Mouse (Mus musculus) left cerebral cortex, postnatal 36 days (tissue): Measurements from ENCODE around the gene Acp7. TPM values are rescaled to one million over a fixed set of nuclear protein-coding genes. Genes with fewer than 3 reads are reported as not detected.
A peak's percentile ranks its signal among the peaks of the same experiment; 100 is the strongest.

Source experiments
- DNase-seq, 2 experiments: peaks; one replicate each; pipeline ENCODE4 v3.0.0; 2021 to 2022; ENCODE audit warnings: low spot score in 2 of 2, mixed read lengths in 1 of 2
- intact Hi-C: fragments of 180-260 bp; cut with DNase I; formaldehyde crosslinking; loops from one replicate; pipeline ENCODE4 v1.15.1; 2025
- total RNA-seq, 2 experiments: library from RNA; stranded (reverse); gene quantifications; 2 replicates each; pipeline ENCODE4 v1.2.3; 2021

Gene Acp7
- total RNA-seq, 2 experiments from 2014 or later, result 0.99 to 1.5 TPM

DNA sequence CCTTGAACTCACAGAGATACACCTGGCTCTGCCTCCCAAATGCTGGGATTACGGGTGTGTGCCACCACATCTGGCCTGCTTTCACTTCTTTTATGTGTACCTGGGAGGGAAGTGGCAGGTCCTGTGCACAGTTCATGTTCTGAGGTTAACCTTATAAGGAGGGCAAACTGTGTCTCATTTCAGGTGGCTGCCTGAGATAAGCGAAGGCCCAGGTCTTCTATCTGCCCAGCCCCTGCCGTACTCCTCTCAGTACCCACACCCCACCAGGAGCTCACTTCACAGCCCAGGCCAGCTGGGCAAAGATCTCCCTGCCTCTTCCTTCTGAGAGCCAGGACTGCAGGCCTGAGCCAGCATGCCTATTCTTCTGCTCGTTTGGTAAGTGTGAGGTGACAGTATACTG lies 49.4 kb downstream of the Acp7 start:
- intact Hi-C loops, result no loop called here
- DNase-seq, result no peak

DNA sequence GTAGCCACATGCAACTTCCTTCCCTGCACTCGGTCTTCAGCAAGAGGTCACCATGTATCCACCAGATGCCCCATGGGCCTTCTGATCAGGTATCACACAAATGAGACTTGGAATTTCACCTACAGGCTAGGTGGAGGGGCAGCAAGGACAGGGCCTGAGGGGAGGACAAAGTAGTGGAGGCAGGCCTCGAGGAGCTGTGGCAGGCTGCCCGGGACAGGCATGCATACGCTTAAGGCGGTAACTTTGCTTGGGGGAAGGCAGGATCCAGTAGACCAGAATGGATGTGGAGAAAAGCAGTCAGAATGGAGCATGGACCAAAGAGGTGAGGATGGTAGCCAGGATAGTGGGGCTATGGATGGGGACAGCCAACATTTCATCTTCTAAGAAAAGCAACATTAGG lies 51.3 kb downstream of the Acp7 start:
- no peak for DNase-seq
- intact Hi-C loops, result no loop called here

DNA sequence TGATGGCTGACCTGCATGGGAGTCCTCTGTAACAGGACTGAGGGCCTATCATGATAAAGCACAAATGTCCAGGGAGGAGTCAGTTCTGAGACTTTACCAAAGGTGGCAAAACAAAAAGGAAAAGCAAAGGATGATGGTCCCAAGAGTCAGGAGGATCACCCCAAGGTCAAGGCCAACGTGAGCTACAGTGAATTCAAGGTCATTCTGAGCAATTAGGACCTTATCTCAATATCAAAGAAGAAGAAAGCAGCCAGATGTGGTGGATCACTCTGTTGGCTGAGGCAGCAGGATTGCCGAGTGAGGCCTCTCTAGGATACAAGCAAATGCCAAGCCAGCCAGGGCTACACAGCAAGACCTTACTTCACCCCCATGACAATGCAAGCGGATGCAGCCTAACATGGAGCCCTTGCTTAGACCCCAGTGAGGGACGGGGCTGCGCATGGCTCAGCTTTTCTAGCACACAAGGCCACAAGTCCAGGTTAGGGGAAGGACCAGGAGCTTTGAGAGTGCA lies 52.5 kb downstream of the Acp7 start:
- DNase-seq, result no peak
- intact Hi-C loops, result no loop called here

DNA sequence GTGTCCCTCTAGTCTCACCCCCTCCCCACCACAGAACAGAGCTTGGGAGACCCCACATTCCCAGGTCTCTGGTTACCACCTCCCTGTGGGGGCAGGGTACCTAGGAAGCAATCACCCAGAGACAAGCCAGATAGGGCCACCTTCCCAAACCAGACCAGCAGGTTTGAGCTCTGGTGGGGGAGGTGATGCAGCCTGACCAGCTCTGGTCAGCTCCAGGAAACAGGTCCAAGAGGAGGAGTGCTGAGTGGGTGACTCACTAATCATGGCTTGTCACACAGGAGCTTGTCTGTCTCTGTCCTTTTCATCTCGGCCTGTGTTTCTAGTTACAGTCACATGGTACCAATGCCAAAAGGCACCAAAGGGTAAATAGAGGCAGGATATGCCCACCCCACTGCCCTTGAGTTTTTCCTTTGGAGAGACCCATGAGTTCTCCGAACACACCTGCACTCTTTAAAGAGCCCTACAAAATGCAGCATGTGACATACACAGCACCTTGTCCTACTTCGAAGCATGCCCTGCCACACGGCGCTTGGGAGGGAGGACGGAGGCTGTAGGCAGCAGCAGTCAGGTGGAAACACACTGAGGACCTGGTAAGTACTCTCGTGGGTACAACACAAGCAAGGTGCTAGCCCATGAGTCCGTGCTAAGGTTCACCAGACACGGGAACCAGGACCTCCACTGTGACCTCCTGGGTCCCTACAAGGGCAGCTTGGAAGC lies 53.1 kb downstream of the Acp7 start:
- no peak for DNase-seq
- intact Hi-C loops, result no loop called here

DNA sequence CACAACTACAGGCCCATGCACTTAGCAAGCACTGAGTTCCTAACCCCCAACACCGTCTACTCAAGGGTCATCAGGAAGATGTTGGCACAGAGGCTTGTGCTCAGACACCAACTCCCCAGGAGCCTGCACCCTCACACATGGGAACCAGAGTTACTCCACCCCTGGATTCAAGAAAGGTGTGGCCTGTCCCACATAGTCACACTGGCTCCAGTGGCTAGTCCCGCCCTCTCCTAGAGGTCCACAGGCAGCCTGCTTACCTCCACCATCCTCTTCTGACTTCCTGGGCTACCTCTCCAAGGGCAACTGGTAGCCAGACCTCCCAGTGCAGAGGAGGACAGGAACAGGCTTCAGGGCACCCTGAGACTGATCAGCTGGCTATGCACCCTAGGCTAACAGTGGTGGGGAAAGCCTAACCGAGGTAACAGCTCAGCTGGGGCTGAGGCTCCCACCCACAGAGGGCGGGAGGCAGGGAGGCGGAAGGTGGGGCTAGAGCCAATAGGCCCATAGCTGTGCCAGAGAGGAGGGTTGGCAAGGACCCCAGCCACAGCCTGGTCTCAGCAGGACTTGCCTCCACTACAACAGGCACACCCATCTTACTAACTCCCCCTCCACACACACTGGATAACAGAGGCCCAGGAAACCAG lies 54.7 kb downstream of the Acp7 start:
- no peak for DNase-seq
- intact Hi-C loops, result no loop called here

DNA sequence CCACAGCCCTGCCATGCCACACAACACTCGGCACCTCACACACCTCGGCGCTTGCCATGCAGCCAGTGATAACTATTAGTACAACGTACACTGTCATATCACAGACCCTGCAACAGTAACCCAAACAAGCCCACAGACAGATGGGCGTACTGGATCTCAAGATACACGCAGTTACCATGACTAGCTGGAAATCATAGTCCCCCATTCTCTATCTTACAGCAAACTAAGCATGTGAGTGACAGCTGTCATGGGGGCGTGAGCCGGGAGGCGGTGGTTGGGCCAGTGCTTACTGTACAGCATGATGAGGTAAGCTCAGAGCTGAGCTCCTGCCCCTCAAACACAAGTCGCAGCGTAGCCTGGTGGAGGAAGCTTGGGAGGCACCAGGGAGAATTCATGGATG lies 55.5 kb downstream of the Acp7 start:
- no peak for DNase-seq
- intact Hi-C loops, result no loop called here

DNA sequence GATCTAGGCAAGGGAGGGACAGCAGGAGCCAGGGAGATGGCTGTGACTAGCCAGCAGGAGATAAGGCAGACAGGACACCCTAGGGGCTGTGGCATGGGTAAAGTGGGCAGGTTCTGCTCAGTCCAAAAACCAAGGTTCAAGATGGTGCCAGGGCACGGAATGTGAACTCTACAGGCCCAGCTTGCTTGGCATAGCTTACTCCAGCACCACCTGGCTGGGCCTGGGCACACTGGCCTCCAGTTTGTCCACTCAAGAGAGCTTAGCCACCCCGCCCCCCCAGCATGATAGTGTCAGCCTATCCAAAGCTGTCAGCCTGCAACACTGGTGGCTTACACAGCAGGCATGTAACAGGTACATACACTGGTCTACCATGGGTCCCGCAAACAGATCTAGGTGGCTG lies 57.9 kb downstream of the Acp7 start:
- intact Hi-C loops, result no loop called here
- no peak for DNase-seq

DNA sequence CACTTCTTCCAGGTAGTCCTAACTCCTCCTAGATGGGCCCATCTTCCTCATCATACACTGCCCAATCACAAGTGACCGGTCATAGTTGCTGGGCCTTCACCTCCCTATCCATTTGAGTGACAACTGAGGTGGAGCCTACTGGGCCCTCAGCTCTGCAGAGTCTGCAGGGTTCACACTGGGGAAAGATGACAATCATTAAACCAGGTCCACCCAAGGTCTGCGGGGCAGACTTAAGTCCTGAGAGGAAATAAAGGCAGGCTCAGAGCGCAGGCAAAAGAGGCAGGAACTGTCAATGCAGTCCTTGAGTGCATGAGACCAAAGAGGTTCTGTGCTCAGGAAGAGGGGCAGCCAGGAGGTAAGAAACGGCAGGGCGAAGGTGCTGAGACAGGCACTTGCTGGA lies 58.4 kb downstream of the Acp7 start:
- DNase-seq, result no peak
- intact Hi-C loops, result no loop called here

DNA sequence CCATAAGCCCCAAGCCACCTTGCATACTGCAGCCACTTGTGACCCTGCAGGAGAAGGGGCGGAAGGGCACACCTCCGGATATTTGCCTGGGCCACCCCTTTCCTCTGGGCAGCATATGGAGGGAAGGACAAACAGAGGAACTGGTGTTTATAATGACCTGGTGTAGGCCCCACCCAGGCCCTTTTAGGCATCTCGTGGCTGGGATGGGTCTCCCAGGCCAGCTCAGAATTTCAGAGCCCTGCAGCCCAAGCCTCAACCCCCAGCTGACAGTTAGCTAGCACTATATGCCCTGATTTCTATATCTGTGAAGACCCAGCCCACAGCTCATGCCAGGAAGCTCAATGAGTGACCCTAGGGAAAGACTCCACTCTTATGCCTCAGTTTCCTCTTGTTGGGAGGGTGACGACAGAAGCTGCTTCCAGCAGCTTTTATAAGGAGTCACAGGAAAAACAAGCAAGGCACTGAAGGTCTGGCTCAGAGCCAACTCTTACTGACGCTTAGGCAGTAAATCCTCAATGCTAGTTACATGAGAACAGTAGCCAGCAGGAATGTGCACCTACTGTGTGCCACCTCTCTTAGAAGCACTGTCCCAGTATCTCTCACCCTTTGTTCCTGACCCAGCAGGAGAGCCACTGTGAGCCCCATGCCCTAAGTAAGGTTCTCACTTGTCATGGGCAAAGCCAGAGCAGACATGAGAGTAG lies 60.0 kb downstream of the Acp7 start:
- no peak for DNase-seq
- intact Hi-C loops, result no loop called here

DNA sequence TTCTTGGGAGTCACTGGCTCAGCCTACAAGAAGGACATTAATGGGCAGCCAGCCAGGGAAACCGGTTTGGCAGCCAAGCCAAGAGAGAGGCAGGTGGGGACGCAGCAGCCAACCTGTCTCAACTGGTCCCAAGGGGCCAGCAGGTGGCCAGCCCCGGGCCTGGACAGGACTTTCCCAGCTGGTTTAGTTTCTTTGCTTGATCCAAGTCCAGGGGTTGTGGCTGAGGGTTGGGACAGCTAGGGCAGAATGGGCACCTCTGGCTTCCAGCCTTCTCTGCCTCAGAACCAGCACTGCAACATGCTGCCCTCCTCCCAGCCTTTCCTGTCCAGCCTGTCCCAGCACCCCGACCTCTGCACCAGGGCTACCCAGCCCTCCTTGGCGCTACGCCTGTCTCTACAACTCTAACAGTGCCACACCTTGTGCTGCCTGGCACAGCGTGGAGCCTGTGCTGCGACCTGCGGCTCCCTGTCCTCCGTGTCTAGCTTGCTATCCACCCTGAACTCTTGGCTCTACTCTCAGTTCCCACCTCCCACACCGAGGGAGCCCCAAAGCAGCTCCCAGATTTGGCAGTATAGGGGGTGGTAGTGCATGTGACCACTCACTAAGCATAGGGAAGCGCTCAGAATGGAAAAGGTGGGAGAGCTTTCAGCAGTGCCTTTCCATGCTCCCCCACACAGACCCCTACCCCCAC lies 60.7 kb downstream of the Acp7 start:
- DNase-seq, result no peak
- intact Hi-C loops, result no loop called here

DNA sequence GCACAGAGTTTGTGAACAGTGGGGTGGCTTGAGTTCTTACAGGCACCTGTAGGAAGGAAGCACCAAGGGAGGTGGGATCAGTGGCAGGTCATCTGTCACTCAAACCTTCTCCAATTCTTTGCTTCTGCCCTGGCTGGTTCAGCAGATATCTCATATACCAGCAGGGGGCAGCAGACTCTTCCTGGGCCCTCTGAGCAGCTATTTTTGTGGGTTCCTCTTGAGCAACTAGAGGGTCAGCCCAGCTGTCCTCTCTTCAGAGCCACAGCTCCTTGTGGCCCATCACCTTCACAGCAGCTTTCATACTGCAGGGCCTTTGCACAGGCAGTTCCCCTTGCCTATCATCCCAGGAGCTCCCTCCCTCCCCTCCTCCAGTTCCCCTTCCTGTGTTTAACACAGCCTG lies 62.9 kb downstream of the Acp7 start:
- peak; percentile 44 to 65 for DNase-seq
- intact Hi-C loops, result loop anchor here (1.0 kb wide), 1 partner anchor 32 kb away; no protein-coding TSS in a partner anchor

DNA sequence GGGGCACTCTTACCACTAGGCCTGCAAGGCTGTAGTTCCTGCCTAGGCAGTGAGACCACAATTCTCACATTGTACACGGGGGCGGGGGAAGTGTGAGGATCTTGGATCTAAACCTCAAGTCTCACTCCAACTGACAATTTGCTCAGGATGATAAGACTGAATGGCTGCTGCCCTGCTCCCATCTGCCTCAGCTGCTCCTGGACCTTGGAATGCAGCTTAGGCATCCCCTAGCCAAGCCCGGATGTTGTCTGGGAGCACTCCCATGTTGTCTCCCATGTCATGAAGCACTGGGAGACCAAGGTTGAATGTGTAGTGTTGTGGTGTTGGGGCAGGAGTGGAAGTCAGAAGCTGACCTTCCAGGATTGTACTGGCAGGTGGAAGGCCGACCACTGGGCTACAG lies 63.6 kb downstream of the Acp7 start:
- DNase-seq, result no peak
- intact Hi-C loops, result no loop called here

DNA sequence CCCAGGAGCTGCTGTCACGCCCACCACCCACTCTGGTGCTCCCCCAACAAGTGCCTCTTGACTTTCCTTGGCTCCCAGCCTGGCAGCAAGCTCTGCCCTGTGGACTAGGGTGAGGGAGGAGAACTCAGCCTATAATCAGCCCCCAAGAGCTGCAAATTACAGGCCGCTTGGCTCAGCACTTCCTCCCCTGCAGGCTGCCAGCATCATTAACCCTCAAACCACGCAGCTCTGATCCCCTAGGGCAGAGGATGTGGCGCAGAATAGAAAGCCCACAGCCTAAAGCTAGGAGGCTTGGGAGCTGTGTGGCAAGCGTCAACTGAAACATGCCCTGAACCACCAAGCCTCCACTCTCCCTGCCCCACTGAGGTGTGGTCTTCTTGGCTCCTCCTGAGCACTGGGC lies 65.7 kb downstream of the Acp7 start:
- intact Hi-C loops, result no loop called here
- DNase-seq, result no peak

DNA sequence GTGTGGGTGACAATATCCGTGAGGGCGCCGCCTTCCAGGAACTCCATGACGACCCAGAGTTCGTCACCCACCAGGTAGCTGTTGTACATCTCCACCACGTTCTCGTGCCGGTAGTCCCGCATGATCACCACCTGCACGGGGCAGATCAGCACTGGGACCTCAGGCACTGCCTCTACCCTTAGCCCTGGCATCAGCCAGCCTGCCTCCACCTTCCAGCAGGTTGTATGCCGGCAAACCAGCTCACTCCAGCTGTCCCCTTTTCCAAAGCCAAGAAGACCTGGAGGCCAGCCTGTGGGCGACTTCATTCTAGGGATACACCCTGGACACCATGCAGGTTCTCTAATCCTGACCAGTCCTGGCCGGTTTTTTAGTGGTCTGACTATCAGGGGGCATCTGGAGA lies 68.2 kb downstream of the Acp7 start:
- no peak for DNase-seq
- intact Hi-C loops, result no loop called here

DNA sequence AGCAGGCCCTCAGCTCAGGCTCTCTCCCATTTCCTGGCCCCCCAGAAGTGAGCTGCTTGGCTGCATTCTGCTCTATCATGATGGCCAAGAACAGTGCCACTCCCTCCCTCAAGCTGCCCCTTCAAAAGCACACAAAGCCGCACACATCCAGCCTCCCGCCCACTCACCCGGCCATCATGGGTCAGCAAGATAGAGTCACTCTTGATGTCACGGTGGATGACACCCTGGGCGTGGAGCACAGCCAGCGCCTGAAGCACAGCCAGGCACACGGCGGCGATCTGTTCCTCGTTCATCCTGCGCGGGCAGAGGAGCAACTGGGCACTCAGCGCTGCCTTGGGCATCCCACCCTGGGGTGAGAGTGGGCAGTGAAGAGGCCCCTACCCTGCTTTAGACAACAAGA lies 68.8 kb downstream of the Acp7 start:
- intact Hi-C loops, result no loop called here
- DNase-seq, result no peak

DNA sequence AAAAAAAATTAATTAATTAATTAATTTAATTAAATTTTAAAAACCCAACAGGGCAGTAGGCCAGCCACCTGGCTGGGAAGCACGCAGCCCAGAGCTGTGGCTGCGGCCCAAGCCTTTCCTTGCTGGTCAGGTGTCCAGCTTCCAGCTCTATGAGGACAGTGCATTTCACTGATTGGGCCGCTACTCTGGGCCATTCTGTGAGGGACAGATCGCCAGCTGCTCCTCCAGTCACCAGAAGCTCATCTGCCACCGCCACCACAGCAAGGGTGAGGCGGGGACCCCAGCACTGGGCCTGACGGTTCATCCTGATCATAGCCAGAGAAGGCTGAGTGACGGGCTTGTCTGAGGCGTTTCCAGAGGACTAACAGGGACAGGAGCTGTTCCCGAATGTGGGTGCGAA lies 69.2 kb downstream of the Acp7 start:
- intact Hi-C loops, result no loop called here
- DNase-seq, result no peak

DNA sequence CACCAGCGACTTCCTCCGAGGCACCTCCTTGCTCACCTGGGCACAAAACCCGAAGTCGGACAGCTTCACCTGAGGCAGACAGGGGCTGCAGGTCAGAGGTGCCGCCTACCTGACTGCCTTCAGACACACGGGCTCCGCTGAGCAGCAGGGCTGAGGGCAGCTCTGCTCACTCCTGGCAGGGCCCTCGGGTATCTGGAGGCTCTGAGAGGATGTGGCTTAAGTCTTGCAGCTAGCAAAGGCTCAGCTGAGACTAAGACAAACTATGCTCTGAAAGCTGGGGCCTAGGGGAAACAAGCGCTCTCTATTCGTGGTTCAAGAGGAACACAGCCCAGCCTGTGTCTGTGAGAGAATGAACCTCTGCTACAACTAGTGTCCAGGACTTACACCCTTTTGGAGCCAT lies 70.3 kb downstream of the Acp7 start:
- DNase-seq, result no peak
- intact Hi-C loops, result no loop called here

DNA sequence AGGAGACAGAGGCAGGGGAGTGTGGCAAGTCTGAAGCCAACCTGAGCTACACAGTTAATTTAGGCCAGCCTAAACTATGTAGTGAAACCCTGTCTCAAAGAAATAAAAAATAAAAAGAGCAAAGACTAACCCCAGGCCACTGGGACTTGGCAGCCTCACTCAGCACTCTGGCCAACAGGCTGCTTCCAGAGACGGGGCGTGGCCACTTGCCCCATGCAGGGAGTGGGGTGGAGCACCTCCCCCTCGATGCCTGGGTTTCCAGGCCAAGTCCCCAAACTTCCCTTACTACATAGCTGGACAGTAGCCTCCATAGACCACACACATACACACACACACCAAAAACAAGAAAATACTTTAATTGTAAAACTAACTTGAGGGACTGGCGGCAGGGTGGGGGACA lies 72.6 kb downstream of the Acp7 start:
- intact Hi-C loops, result no loop called here
- no peak for DNase-seq

DNA sequence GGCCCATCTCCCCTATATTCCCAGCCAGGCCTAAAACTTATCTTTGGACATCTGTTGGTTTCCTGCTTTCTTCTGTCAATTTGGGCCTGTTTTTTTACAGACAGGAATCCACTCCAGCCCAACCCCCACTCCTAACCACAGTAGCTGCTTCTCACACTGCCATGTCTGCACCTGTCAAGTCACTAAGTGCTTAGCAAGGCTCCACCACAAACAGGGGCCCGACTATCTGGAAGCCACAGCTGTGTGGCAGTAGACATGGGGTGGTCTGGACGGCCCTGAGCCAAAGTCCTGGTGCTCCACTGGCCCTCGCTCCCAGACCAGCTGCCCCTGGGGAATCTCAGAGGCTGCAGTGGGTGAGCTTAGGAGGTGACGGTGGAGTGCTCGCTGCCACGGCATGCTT lies 73.4 kb downstream of the Acp7 start:
- DNase-seq, result no peak
- intact Hi-C loops, result no loop called here
